Mouse (Mus musculus): ENCODE results near the gene Dnajc14. TPM values are rescaled to one million over a fixed set of nuclear protein-coding genes. Genes with fewer than 3 reads are reported as not detected.

Gene Dnajc14
- polyA plus RNA-seq, 1 experiment from 2014 or later, result 32.5 TPM

DNA sequence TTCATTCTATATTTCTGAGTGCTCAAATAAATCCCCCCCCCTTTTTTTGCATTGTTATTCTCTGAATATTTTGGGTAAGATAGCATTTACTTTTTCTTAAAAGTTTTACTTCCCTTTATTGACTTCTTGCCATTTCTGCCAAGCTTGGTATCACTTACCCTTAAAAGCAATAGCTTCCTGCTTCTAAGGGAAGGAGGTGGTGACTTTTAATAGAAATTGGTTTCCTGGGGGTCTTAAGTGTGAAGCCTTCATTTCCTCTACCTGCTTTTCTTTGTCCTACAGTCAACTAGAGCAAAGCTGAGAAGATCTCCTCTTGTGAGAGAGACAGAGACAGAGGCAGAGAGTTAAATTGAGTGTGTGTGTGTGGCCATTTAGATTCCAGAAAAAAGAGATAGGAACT lies 57.3 kb downstream of the Dnajc14 start:
- H3K9ac ChIP-seq (ENCODE audit: low read depth, low read length), result no peak overlapping the region
- no peaks in the 10 kb centered on the region for H3K4me1 ChIP-seq (replicated peaks; ENCODE audit: control insufficient read depth, insufficient read depth, low read length)
- no peak overlapping the region for H3K4me2 ChIP-seq
- no peaks in the 10 kb centered on the region for H3K9me3 ChIP-seq (ENCODE audit: control insufficient read depth, low read length)
- H3K27me3 ChIP-seq (replicated peaks; ENCODE audit: control insufficient read depth, insufficient read depth, low read length), result no peaks in the 10 kb centered on the region
- ATAC-seq (replicated peaks; ENCODE audit: low FRiP score) (no peak), DNase-seq (ENCODE audit: low spot score) (no peak)
- H3K36me3 ChIP-seq (ENCODE audit: control insufficient read depth, insufficient read depth, low read length), result peaks cover 10% of the 10 kb centered on the region
- no peak overlapping the region for H3K27ac ChIP-seq (ENCODE audit: low read depth, low read length)
- no peak overlapping the region for H3K4me3 ChIP-seq (ENCODE audit: low read depth, low read length)

DNA sequence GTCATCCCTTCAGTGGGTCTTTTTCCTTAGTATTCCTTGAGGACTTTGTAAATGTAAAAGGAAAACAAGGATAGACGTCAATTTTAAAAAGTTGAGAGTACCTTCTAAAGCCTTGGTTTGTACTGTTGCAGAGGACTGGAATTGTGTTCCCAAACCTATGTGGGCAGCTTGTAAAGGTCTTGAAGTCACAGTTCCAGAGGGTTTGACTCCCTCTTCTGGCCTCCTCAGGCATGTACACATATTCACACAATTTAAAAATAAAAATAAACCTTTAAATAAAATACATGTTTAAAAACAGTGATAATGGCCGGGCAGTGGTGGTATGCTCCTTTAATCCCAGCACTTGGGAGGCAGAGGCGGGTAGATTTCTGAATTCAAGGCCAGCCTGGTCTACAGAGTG lies 62.2 kb downstream of the Dnajc14 start:
- DNase-seq (ENCODE audit: low spot score) (no peak), ATAC-seq (replicated peaks; ENCODE audit: low FRiP score) (no peak)
- Histone ChIP-seq H3K27me3 (replicated peaks; ENCODE audit: control insufficient read depth, insufficient read depth, low read length) (no peaks in the 10 kb centered on the region), H3K9me3 (ENCODE audit: control insufficient read depth, low read length) (no peaks in the 10 kb centered on the region), H3K4me2 (no peak overlapping the region), H3K4me3 (ENCODE audit: low read depth, low read length) (no peak overlapping the region), H3K36me3 (ENCODE audit: control insufficient read depth, insufficient read depth, low read length) (peaks cover 13% of the 10 kb centered on the region; the same call in 1 of the 2 replicates), H3K9ac (ENCODE audit: low read depth, low read length) (no peak overlapping the region), H3K4me1 (replicated peaks; ENCODE audit: control insufficient read depth, insufficient read depth, low read length) (no peaks in the 10 kb centered on the region), H3K27ac (ENCODE audit: low read depth, low read length) (no peak overlapping the region)
- WGBS, result 79% methylated on average over 3 of the region's 3 CpGs

DNA sequence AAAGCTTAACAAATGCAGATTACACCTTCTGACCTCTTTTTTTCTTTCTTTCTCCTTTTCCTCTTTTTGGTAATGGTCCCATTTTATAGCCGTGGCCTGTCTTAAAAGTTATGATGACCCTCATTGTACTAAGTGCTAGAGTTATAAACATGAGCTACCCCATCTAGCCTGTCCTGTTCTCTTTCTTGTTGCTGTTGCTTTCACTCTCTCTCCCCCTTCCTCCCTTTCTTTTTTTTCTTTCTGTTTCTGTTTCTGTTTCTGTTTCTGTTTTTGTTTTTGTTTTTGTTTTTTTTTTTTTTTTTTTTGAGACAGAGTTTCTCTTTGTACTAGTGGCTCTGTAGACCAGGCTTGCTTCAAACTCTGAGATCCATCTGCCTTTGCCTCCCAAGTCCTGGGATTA lies 62.7 kb downstream of the Dnajc14 start:
- Histone ChIP-seq H3K9ac (ENCODE audit: low read depth, low read length) (no peak overlapping the region), H3K4me2 (no peak overlapping the region), H3K4me3 (ENCODE audit: low read depth, low read length) (no peak overlapping the region), H3K36me3 (ENCODE audit: control insufficient read depth, insufficient read depth, low read length) (peaks cover 14% of the 10 kb centered on the region; the same call in 1 of the 2 replicates), H3K27ac (ENCODE audit: low read depth, low read length) (no peak overlapping the region), H3K4me1 (replicated peaks; ENCODE audit: control insufficient read depth, insufficient read depth, low read length) (no peaks in the 10 kb centered on the region), H3K9me3 (ENCODE audit: control insufficient read depth, low read length) (no peaks in the 10 kb centered on the region), H3K27me3 (replicated peaks; ENCODE audit: control insufficient read depth, insufficient read depth, low read length) (no peaks in the 10 kb centered on the region)
- no peak for DNase-seq (ENCODE audit: low spot score)
- no peak for ATAC-seq (replicated peaks; ENCODE audit: low FRiP score)
- WGBS, result 93% methylated on average over 1 of the region's 1 CpGs

Other genes starting within 250 kb of the Dnajc14 start
- gene Pa2g4, start 238.1 kb upstream of the Dnajc14 start, polyA plus RNA-seq (2014; fragmentation: Nextera tagmentation; extraction: Ambion mirVana), result 384 and 397 TPM in 2 replicates
- gene Erbb3, start 214.4 kb upstream of the Dnajc14 start, polyA plus RNA-seq (2014; fragmentation: Nextera tagmentation; extraction: Ambion mirVana), result 3.0 and 3.7 TPM in 2 replicates
- gene Rps26, start 177.3 kb upstream of the Dnajc14 start, polyA plus RNA-seq (2014; fragmentation: Nextera tagmentation; extraction: Ambion mirVana), result 848 and 955 TPM in 2 replicates
- gene Ikzf4, start 158.1 kb upstream of the Dnajc14 start, polyA plus RNA-seq (2014; fragmentation: Nextera tagmentation; extraction: Ambion mirVana), result 0.96 and 1.3 TPM in 2 replicates
- 12.4 and 12.5 TPM in 2 replicates for gene Suox, start 130.0 kb upstream of the Dnajc14 start, polyA plus RNA-seq (2014; fragmentation: Nextera tagmentation; extraction: Ambion mirVana)
- 46.9 and 47.1 TPM in 2 replicates for gene Rab5b, start 107.8 kb upstream of the Dnajc14 start, polyA plus RNA-seq (2014; fragmentation: Nextera tagmentation; extraction: Ambion mirVana)
- gene Pmel, start 99.9 kb upstream of the Dnajc14 start, polyA plus RNA-seq (2014; fragmentation: Nextera tagmentation; extraction: Ambion mirVana), result 0.83 and 0.85 TPM in 2 replicates
- gene Cdk2, start 99.0 kb upstream of the Dnajc14 start, polyA plus RNA-seq (2014; fragmentation: Nextera tagmentation; extraction: Ambion mirVana), result 102 and 117 TPM in 2 replicates
- gene Dgka, start 59.2 kb upstream of the Dnajc14 start, polyA plus RNA-seq (2014; fragmentation: Nextera tagmentation; extraction: Ambion mirVana), result 4.6 and 5.5 TPM in 2 replicates
- 40.1 and 42.1 TPM in 2 replicates for gene Pym1, start 56.2 kb upstream of the Dnajc14 start, polyA plus RNA-seq (2014; fragmentation: Nextera tagmentation; extraction: Ambion mirVana)
- gene Mmp19, start 13.2 kb upstream of the Dnajc14 start, polyA plus RNA-seq (2014; fragmentation: Nextera tagmentation; extraction: Ambion mirVana), result 9.2 and 10.2 TPM in 2 replicates
- 8.1 and 8.8 TPM in 2 replicates for gene Tmem198b, start 308 bp downstream of the Dnajc14 start, polyA plus RNA-seq (2014; fragmentation: Nextera tagmentation; extraction: Ambion mirVana)
- 229 and 250 TPM in 2 replicates for gene Sarnp, start 13.3 kb downstream of the Dnajc14 start, polyA plus RNA-seq (2014; fragmentation: Nextera tagmentation; extraction: Ambion mirVana)
- gene Ormdl2, start 17.6 kb downstream of the Dnajc14 start, polyA plus RNA-seq (2014; fragmentation: Nextera tagmentation; extraction: Ambion mirVana), result 114 and 116 TPM in 2 replicates
- 3.3 and 3.5 TPM in 2 replicates for gene Gdf11, start 87.7 kb downstream of the Dnajc14 start, polyA plus RNA-seq (2014; fragmentation: Nextera tagmentation; extraction: Ambion mirVana)
- gene Cd63, start 96.9 kb downstream of the Dnajc14 start, polyA plus RNA-seq (2014; fragmentation: Nextera tagmentation; extraction: Ambion mirVana), result 193 and 198 TPM in 2 replicates
- 11.1 and 13.1 TPM in 2 replicates for gene Rdh5, start 118.8 kb downstream of the Dnajc14 start, polyA plus RNA-seq (2014; fragmentation: Nextera tagmentation; extraction: Ambion mirVana)
- gene Bloc1s1, start 120.0 kb downstream of the Dnajc14 start, polyA plus RNA-seq (2014; fragmentation: Nextera tagmentation; extraction: Ambion mirVana), result 128 and 140 TPM in 2 replicates
- gene Itga7, start 129.8 kb downstream of the Dnajc14 start, polyA plus RNA-seq (2014; fragmentation: Nextera tagmentation; extraction: Ambion mirVana), result 0.14 and 0.21 TPM in 2 replicates
- gene Mettl7b, start 156.9 kb downstream of the Dnajc14 start, polyA plus RNA-seq (2014; fragmentation: Nextera tagmentation; extraction: Ambion mirVana), result not detected in 2 replicates
- gene Olfr9, start 185.4 kb downstream of the Dnajc14 start, polyA plus RNA-seq (2014; fragmentation: Nextera tagmentation; extraction: Ambion mirVana), result not detected in 2 replicates
- gene Olfr763, start 206.7 kb downstream of the Dnajc14 start, polyA plus RNA-seq (2014; fragmentation: Nextera tagmentation; extraction: Ambion mirVana), result not detected in 2 replicates
- gene Olfr764-ps1, start 235.8 kb downstream of the Dnajc14 start, polyA plus RNA-seq (2014; fragmentation: Nextera tagmentation; extraction: Ambion mirVana), result not detected in 2 replicates
- not detected in 2 replicates for gene Olfr765, start 245.9 kb downstream of the Dnajc14 start, polyA plus RNA-seq (2014; fragmentation: Nextera tagmentation; extraction: Ambion mirVana)

Data from liver, embryonic 11.5 days (tissue).